Mouse (Mus musculus): ENCODE results near the gene Snrpd3. TPM values are rescaled to one million over a fixed set of nuclear protein-coding genes. Genes with fewer than 3 reads are reported as not detected.

Snrpd3 gene
- total and polyA plus RNA-seq, 2 experiments, result 12.5 to 26.6 TPM

- Histone ChIP-seq H3K27me3 (ENCODE audit: control insufficient read depth, insufficient read depth, low read length) (no peaks in the 10 kb centered on the region), H3K36me3 (ENCODE audit: control insufficient read depth, insufficient read depth, low read length) (no peaks in the 10 kb centered on the region), H3K4me3 (ENCODE audit: insufficient read depth, low read depth, low read length) (no peak overlapping the region), H3K27ac (replicated peaks; ENCODE audit: insufficient read depth, low read depth, low read length) (no peak overlapping the region), H3K9ac (ENCODE audit: low read depth, low read length) (no peak overlapping the region), H3K4me1 (ENCODE audit: control insufficient read depth, insufficient read depth, low read length) (peaks cover 6% of the 10 kb centered on the region; the same call in 1 of the 2 replicates), H3K79me2 (ENCODE audit: control insufficient read depth, insufficient read depth, low read length) (no peaks in the 10 kb centered on the region)
- no peak for DNase-seq (ENCODE audit: extremely low read depth, low read depth, low spot score)
- TF ChIP-seq CTCF (IDR thresholded peaks at IDR 0.05; ENCODE audit: low read depth, low read length), result no peak
- TF ChIP-seq POLR2A (IDR thresholded peaks at IDR 0.05; ENCODE audit: extremely low read depth, insufficient read depth, low read length), result no peak
- WGBS, result 73% methylated on average over 2 of the region's 2 CpGs
These were observed 34.8 kb downstream of the Snrpd3 start for GRCm38 (mm10) chr10:75552106-75552505.

- DNase-seq (ENCODE audit: extremely low read depth, low read depth, low spot score), result no peak
- WGBS, result 89% methylated on average over 13 of the region's 13 CpGs
- no peaks in the 10 kb centered on the region for H3K27me3 ChIP-seq (ENCODE audit: control insufficient read depth, insufficient read depth, low read length)
- no peak overlapping the region for H3K27ac ChIP-seq (replicated peaks; ENCODE audit: insufficient read depth, low read depth, low read length)
- no peak for TF ChIP-seq CTCF (IDR thresholded peaks at IDR 0.05; ENCODE audit: low read depth, low read length)
- no peak for TF ChIP-seq POLR2A (IDR thresholded peaks at IDR 0.05; ENCODE audit: extremely low read depth, insufficient read depth, low read length)
- H3K36me3 ChIP-seq (ENCODE audit: control insufficient read depth, insufficient read depth, low read length), result no peaks in the 10 kb centered on the region
- H3K79me2 ChIP-seq (ENCODE audit: control insufficient read depth, insufficient read depth, low read length), result no peaks in the 10 kb centered on the region
- H3K4me1 ChIP-seq (ENCODE audit: control insufficient read depth, insufficient read depth, low read length), result peaks cover 6% of the 10 kb centered on the region; the same call in 1 of the 2 replicates
- no peak overlapping the region for H3K9ac ChIP-seq (ENCODE audit: low read depth, low read length)
- H3K4me3 ChIP-seq (ENCODE audit: insufficient read depth, low read depth, low read length), result no peak overlapping the region
These were observed 35.5 kb downstream of the Snrpd3 start for GRCm38 (mm10) chr10:75552701-75553450.

GRCm38 (mm10) chr10:75554090-75554489 is 36.7 kb downstream of the Snrpd3 start:
- Histone ChIP-seq H3K79me2 (ENCODE audit: control insufficient read depth, insufficient read depth, low read length) (no peaks in the 10 kb centered on the region), H3K9ac (ENCODE audit: low read depth, low read length) (no peak overlapping the region), H3K27me3 (ENCODE audit: control insufficient read depth, insufficient read depth, low read length) (peaks cover 1% of the 10 kb centered on the region; the same call in 1 of the 2 replicates), H3K4me3 (ENCODE audit: insufficient read depth, low read depth, low read length) (no peak overlapping the region), H3K4me1 (ENCODE audit: control insufficient read depth, insufficient read depth, low read length) (peaks cover 6% of the 10 kb centered on the region; the same call in 1 of the 2 replicates), H3K36me3 (ENCODE audit: control insufficient read depth, insufficient read depth, low read length) (no peaks in the 10 kb centered on the region), H3K27ac (replicated peaks; ENCODE audit: insufficient read depth, low read depth, low read length) (no peak overlapping the region)
- DNase-seq (ENCODE audit: extremely low read depth, low read depth, low spot score), result no peak
- 84% methylated on average over 8 of the region's 8 CpGs for WGBS
- TF ChIP-seq POLR2A (IDR thresholded peaks at IDR 0.05; ENCODE audit: extremely low read depth, insufficient read depth, low read length), result no peak
- no peak for TF ChIP-seq CTCF (IDR thresholded peaks at IDR 0.05; ENCODE audit: low read depth, low read length)

- DNase-seq (ENCODE audit: extremely low read depth, low read depth, low spot score), result no peak
- Histone ChIP-seq H3K9ac (ENCODE audit: low read depth, low read length) (no peak overlapping the region), H3K27me3 (ENCODE audit: control insufficient read depth, insufficient read depth, low read length) (peaks cover 9% of the 10 kb centered on the region; the same call in 1 of the 2 replicates), H3K4me3 (ENCODE audit: insufficient read depth, low read depth, low read length) (no peak overlapping the region), H3K4me1 (ENCODE audit: control insufficient read depth, insufficient read depth, low read length) (0 out of 2 replicates have a peak, but pooled peaks cover 2% of the 10 kb centered on the region), H3K36me3 (ENCODE audit: control insufficient read depth, insufficient read depth, low read length) (no peaks in the 10 kb centered on the region), H3K79me2 (ENCODE audit: control insufficient read depth, insufficient read depth, low read length) (no peaks in the 10 kb centered on the region), H3K27ac (replicated peaks; ENCODE audit: insufficient read depth, low read depth, low read length) (no peak overlapping the region)
- 90% methylated on average over 6 of the region's 6 CpGs for whole genome bisulfite sequencing
- TF ChIP-seq POLR2A (IDR thresholded peaks at IDR 0.05; ENCODE audit: extremely low read depth, insufficient read depth, low read length) (no peak), CTCF (IDR thresholded peaks at IDR 0.05; ENCODE audit: low read depth, low read length) (no peak)
These were observed 38.2 kb downstream of the Snrpd3 start for GRCm38 (mm10) chr10:75555557-75555956.

GRCm38 (mm10) chr10:75556026-75556425 is 38.7 kb downstream of the Snrpd3 start:
- Histone ChIP-seq H3K27me3 (ENCODE audit: control insufficient read depth, insufficient read depth, low read length) (peaks cover 9% of the 10 kb centered on the region; the same call in 1 of the 2 replicates), H3K36me3 (ENCODE audit: control insufficient read depth, insufficient read depth, low read length) (no peaks in the 10 kb centered on the region), H3K4me3 (ENCODE audit: insufficient read depth, low read depth, low read length) (no peak overlapping the region), H3K79me2 (ENCODE audit: control insufficient read depth, insufficient read depth, low read length) (no peaks in the 10 kb centered on the region), H3K27ac (replicated peaks; ENCODE audit: insufficient read depth, low read depth, low read length) (no peak overlapping the region), H3K4me1 (ENCODE audit: control insufficient read depth, insufficient read depth, low read length) (0 out of 2 replicates have a peak, but pooled peaks cover 2% of the 10 kb centered on the region), H3K9ac (ENCODE audit: low read depth, low read length) (no peak overlapping the region)
- DNase-seq (ENCODE audit: extremely low read depth, low read depth, low spot score), result no peak
- WGBS, result 80% methylated on average over 9 of the region's 9 CpGs
- TF ChIP-seq CTCF (IDR thresholded peaks at IDR 0.05; ENCODE audit: low read depth, low read length) (no peak), POLR2A (IDR thresholded peaks at IDR 0.05; ENCODE audit: extremely low read depth, insufficient read depth, low read length) (no peak)

- DNase-seq (ENCODE audit: extremely low read depth, low read depth, low spot score), result no peak
These were observed 41.2 kb downstream of the Snrpd3 start for GRCm38 (mm10) chr10:75558515-75558914.

More at GRCm38 (mm10) chr10:75558515-75558914, 41.2 kb downstream of the Snrpd3 start:
- TF ChIP-seq CTCF (IDR thresholded peaks at IDR 0.05; ENCODE audit: low read depth, low read length) (no peak), POLR2A (IDR thresholded peaks at IDR 0.05; ENCODE audit: extremely low read depth, insufficient read depth, low read length) (no peak)
- H3K4me1 ChIP-seq (ENCODE audit: control insufficient read depth, insufficient read depth, low read length), result 0 out of 2 replicates have a peak, but pooled peaks cover 2% of the 10 kb centered on the region
- H3K27me3 ChIP-seq (ENCODE audit: control insufficient read depth, insufficient read depth, low read length), result peaks cover 9% of the 10 kb centered on the region
- WGBS, result 36% methylated on average over 3 of the region's 3 CpGs
- no peaks in the 10 kb centered on the region for H3K79me2 ChIP-seq (ENCODE audit: control insufficient read depth, insufficient read depth, low read length)
- no peak overlapping the region for H3K27ac ChIP-seq (replicated peaks; ENCODE audit: insufficient read depth, low read depth, low read length)
- no peak overlapping the region for H3K9ac ChIP-seq (ENCODE audit: low read depth, low read length)
- H3K4me3 ChIP-seq (ENCODE audit: insufficient read depth, low read depth, low read length), result no peak overlapping the region
- no peaks in the 10 kb centered on the region for H3K36me3 ChIP-seq (ENCODE audit: control insufficient read depth, insufficient read depth, low read length)

All from liver, adult 2 months (tissue).